Mouse (Mus musculus) megakaryocyte, embryonic 14.5 days (primary cell): Measurements from ENCODE around the gene Mrps18c. TPM values are rescaled to one million over a fixed set of nuclear protein-coding genes. Genes with fewer than 3 reads are reported as not detected.

Experiments used
- H3K27me3 ChIP-seq: replicated peaks from 2 replicates; pipeline ENCODE3; 2012; ENCODE audit warnings: inconsistent platforms
- H3K36me3 ChIP-seq: replicated peaks from 2 replicates; pipeline ENCODE3; 2012; ENCODE audit warnings: low read length, inconsistent platforms, mixed read lengths
- H3K4me1 ChIP-seq: 2 replicates; pipeline ENCODE4 v1.6.1; 2012; ENCODE audit warnings: inconsistent platforms
- H3K4me3 ChIP-seq: replicated peaks from 2 replicates; pipeline ENCODE3; 2012; ENCODE audit warnings: moderate library complexity, mild to moderate bottlenecking, inconsistent platforms
- H3K9me3 ChIP-seq: 2 replicates; pipeline ENCODE4 v1.6.1; 2012; ENCODE audit warnings: inconsistent platforms
- FLI1 ChIP-seq: IDR thresholded peaks from 2 replicates; pipeline ENCODE4 v1.6.1; 2012; ENCODE audit warnings: low read length, inconsistent platforms, mixed read lengths
- GATA1 ChIP-seq: IDR thresholded peaks from 3 replicates; pipeline ENCODE4 v1.6.1; 2012; ENCODE audit warnings: mixed read lengths, low read length, inconsistent platforms, borderline replicate concordance
- polyA plus RNA-seq: library from polyadenylated mRNA; stranded (reverse); fragments of >175 nt; gene quantifications from 2 replicates; pipeline ENCODE4 v1.2.3, GENCODE M21; 2012; ENCODE audit warnings: low replicate concordance; ENCODE audit not compliant: insufficient read depth

The Mrps18c gene
- polyA plus RNA-seq, 1 experiment: 6.1 TPM

- Histone ChIP-seq H3K27me3 (peaks cover 59% of the 10 kb centered on the region), H3K4me1 (peaks cover 22% of the 10 kb centered on the region), H3K9me3 (peaks cover 10% of the 10 kb centered on the region), H3K36me3 (no peaks in the 10 kb centered on the region), H3K4me3 (peak overlapping the region; percentile 93)
- TF ChIP-seq GATA1: no peak
- TF ChIP-seq FLI1: no peak
These were observed 48.1 kb downstream of the Mrps18c start for GRCm38 (mm10) chr5:100846599-100846920.

GRCm38 (mm10) chr5:100847143-100847542 is 48.7 kb downstream of the Mrps18c start:
- peak overlapping the region; percentile 93 for H3K4me3 ChIP-seq
- peaks cover 22% of the 10 kb centered on the region for H3K4me1 ChIP-seq
- peaks cover 60% of the 10 kb centered on the region for H3K27me3 ChIP-seq
- TF ChIP-seq FLI1 (no peak), GATA1 (no peak)
- H3K9me3 ChIP-seq: peaks cover 4% of the 10 kb centered on the region
- H3K36me3 ChIP-seq: no peaks in the 10 kb centered on the region

- Histone ChIP-seq H3K9me3 (0 out of 2 replicates have a peak, but pooled peaks cover 2% of the 10 kb centered on the region), H3K4me1 (peaks cover 4% of the 10 kb centered on the region; the same call in 1 of the 2 replicates)
- TF ChIP-seq GATA1 (no peak), FLI1 (no peak)
These were observed 55.5 kb downstream of the Mrps18c start for GRCm38 (mm10) chr5:100853963-100854362.

More at GRCm38 (mm10) chr5:100853963-100854362, 55.5 kb downstream of the Mrps18c start:
- H3K27me3 ChIP-seq: peaks cover 12% of the 10 kb centered on the region
- H3K36me3 ChIP-seq: no peaks in the 10 kb centered on the region
- H3K4me3 ChIP-seq: no peak overlapping the region

Other genes starting within 250 kb of the Mrps18c start
- 6.4 TPM in 1 of 2 replicates, not detected in the other for gene Plac8, start 226.4 kb upstream of the Mrps18c start, polyA plus RNA-seq
- 34.3 and 77.6 TPM in 2 replicates for gene Coq2, start 123.5 kb upstream of the Mrps18c start, polyA plus RNA-seq
- 12.2 and 30.3 TPM in 2 replicates for gene Hpse, start 78.9 kb upstream of the Mrps18c start, polyA plus RNA-seq
- 2.8 TPM in 1 of 2 replicates, not detected in the other for gene Helq, start within 50 bp of the Mrps18c start, polyA plus RNA-seq
- gene Abraxas1, start 22.3 kb downstream of the Mrps18c start, polyA plus RNA-seq: 2.9 TPM in 1 of 2 replicates, not detected in the other
- not detected in 2 replicates for gene Gpat3, start 47.1 kb downstream of the Mrps18c start, polyA plus RNA-seq